Mouse (Mus musculus) cerebellum, postnatal 14 days (tissue): Measurements from ENCODE around the gene Lrp5.
A peak's percentile ranks its signal among the peaks of the same experiment; 100 is the strongest.
"Not testable (repeated sequence)": the region's sequence is repeated elsewhere in the genome, so short reads cannot be mapped to it uniquely, and the experiment has no call there.

Source experiments
- DNase-seq, 2 experiments: peaks; one replicate each; pipeline ENCODE4 v3.0.0; 2021; ENCODE audit warnings: mixed read lengths in 2 of 2

Lrp5 gene

GRCm38 (mm10) chr19:3695471-3695870 lies 9.1 kb upstream of the Lrp5 start:
- no peak for DNase-seq

- no peak for DNase-seq
Measured at GRCm38 (mm10) chr19:3695006-3695405, 8.6 kb upstream of the Lrp5 start.

GRCm38 (mm10) chr19:3694476-3694875 lies 8.1 kb upstream of the Lrp5 start:
- no peak for DNase-seq

GRCm38 (mm10) chr19:3692414-3693145 lies 6.2 kb upstream of the Lrp5 start:
- peak; percentile 26 to 53 for DNase-seq

- DNase-seq: no peak
Measured at GRCm38 (mm10) chr19:3691337-3691736, 5.0 kb upstream of the Lrp5 start.

- DNase-seq: no peak
Measured at GRCm38 (mm10) chr19:3687676-3688171, 1.4 kb upstream of the Lrp5 start.

- DNase-seq: no peak
Measured at GRCm38 (mm10) chr19:3685611-3686214, 651 bp downstream of the Lrp5 start.

GRCm38 (mm10) chr19:3684957-3685580 lies 1.3 kb downstream of the Lrp5 start:
- DNase-seq: no peak

- no peak for DNase-seq
Measured at GRCm38 (mm10) chr19:3684414-3684813, 1.9 kb downstream of the Lrp5 start.

- peak; percentile 73 to 75 for DNase-seq
Measured at GRCm38 (mm10) chr19:3681310-3681934, 4.9 kb downstream of the Lrp5 start.

GRCm38 (mm10) chr19:3680732-3681131 lies 5.6 kb downstream of the Lrp5 start:
- no peak for DNase-seq

GRCm38 (mm10) chr19:3674122-3674855 lies 12.1 kb downstream of the Lrp5 start:
- DNase-seq: no peak

- DNase-seq: no peak
Measured at GRCm38 (mm10) chr19:3673149-3673548, 13.2 kb downstream of the Lrp5 start.

- no peak for DNase-seq
Measured at GRCm38 (mm10) chr19:3669100-3669499, 17.3 kb downstream of the Lrp5 start.

- no peak for DNase-seq
Measured at GRCm38 (mm10) chr19:3668551-3668950, 17.8 kb downstream of the Lrp5 start.

- no peak for DNase-seq
Measured at GRCm38 (mm10) chr19:3667979-3668378, 18.4 kb downstream of the Lrp5 start.

- no peak for DNase-seq
Measured at GRCm38 (mm10) chr19:3667155-3667895, 19.0 kb downstream of the Lrp5 start.

GRCm38 (mm10) chr19:3666632-3667031 lies 19.7 kb downstream of the Lrp5 start:
- no peak for DNase-seq

GRCm38 (mm10) chr19:3665510-3665909 lies 20.9 kb downstream of the Lrp5 start:
- DNase-seq: no peak

GRCm38 (mm10) chr19:3657947-3658346 lies 28.4 kb downstream of the Lrp5 start:
- DNase-seq: no peak

GRCm38 (mm10) chr19:3657065-3657464 lies 29.3 kb downstream of the Lrp5 start:
- not testable (repeated sequence) for DNase-seq

GRCm38 (mm10) chr19:3656144-3656543 lies 30.2 kb downstream of the Lrp5 start:
- DNase-seq: no peak
